Mouse (Mus musculus): Measurements from ENCODE around the gene Tmem231. TPM values are rescaled to one million over a fixed set of nuclear protein-coding genes. Genes with fewer than 3 reads are reported as not detected.
"Not testable (repeated sequence)": the region's sequence is repeated elsewhere in the genome, so short reads cannot be mapped to it uniquely, and the experiment has no call there.

Gene Tmem231
- polyA plus RNA-seq, 1 experiment from 2014 or later, result 15.8 TPM

DNA sequence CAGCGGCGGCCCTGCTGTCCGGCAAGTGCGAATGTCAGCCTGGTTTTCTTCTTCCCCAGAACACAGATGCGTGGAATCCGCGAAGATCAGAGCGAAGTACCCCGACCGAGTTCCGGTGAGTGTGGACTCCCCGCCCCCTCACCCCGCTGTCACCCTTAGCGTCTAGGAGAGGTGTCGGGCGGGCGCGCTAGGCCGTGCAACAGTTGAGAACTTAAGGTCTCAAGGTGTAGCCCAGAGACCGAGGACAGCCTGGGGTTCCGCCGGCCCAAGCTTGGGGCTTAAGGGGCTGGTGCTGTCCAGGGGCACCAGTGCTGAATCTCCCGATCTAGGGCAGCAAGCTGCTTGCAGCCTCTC, 7.4 kb upstream of the Tmem231 start:
- Histone ChIP-seq H3K36me3 (ENCODE audit: control insufficient read depth, insufficient read depth, low read length) (peaks cover 33% of the 10 kb centered on the region), H3K4me1 (ENCODE audit: control insufficient read depth, insufficient read depth, low read length) (peaks cover 12% of the 10 kb centered on the region), H3K9me3 (ENCODE audit: control insufficient read depth, low read length) (no peaks in the 10 kb centered on the region), H3K27ac (replicated peaks; ENCODE audit: low read depth, low read length) (peak overlapping the region; percentile 75), H3K4me2 (ENCODE audit: low read depth, low read length) (peak overlapping the region; percentile 82), H3K27me3 (replicated peaks; ENCODE audit: control insufficient read depth, insufficient read depth, low read length) (no peaks in the 10 kb centered on the region), H3K9ac (ENCODE audit: low read depth, low read length) (peak overlapping the region; percentile 80), H3K4me3 (ENCODE audit: low read depth, low read length) (peak overlapping the region; percentile 88)
- 2% methylated on average over 18 of the region's 23 CpGs for WGBS
- ATAC-seq (ENCODE audit: low read depth) (peak; percentile 19), DNase-seq (ENCODE audit: low spot score) (peak; percentile 70)

DNA sequence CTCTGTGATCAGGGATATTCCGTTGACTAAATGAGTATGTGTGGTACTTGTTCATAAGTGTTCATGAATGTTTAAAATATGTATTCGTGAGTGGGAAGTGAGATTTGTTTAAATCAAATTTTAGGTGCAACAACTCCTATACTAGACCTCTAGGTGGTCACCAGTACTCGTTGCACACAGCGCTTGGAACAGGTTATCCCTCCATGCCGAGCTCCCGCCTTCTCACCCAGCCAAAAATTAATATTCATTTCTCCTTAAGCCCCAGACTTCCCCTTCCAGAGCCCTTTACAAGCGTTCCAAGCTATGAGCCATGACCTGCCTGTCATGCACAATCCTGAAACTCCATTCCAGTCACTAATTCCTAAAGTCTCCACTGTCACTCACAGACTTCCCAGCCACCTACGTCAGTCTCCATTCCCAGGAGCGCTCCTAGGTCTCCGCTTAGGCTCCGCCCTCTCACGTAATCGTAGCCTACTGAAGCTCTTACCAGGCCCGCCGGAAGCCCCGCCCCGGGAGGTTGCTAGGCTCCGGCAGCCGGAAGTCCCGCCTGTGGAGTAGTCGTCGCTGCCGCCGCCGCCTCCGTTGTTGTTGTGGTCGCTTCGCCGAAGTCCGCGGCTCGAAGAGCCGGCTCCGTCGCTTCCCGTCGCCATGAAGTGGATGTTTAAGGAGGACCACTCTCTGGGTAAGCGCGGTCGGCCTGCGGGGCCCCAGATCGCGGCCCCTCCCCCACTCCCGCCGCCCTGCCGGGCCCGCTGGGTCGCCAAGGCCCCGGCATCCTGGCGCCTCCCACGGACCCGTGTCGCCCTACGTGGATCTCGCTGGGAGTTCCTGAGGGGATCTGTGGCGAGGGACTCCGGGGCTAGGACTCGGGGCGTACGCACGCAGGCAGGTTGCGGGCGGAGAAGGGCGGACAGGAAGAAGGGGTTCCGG, 6.8 kb upstream of the Tmem231 start, which contains the start of gene Gabarapl2:
Gabarapl2 (plus strand) TSS at position 533 of the 930 bp plus-strand sequence.
- WGBS, result under 1% methylated on average over 44 of the region's 65 CpGs
- Histone ChIP-seq H3K4me3 (ENCODE audit: low read depth, low read length) (peak within 1 kb of the TSS; percentile 88), H3K4me1 (ENCODE audit: control insufficient read depth, insufficient read depth, low read length) (peaks cover 12% of the 10 kb centered on the region), H3K9ac (ENCODE audit: low read depth, low read length) (peak within 1 kb of the TSS; percentile 80), H3K4me2 (ENCODE audit: low read depth, low read length) (peak within 1 kb of the TSS; percentile 82), H3K27me3 (replicated peaks; ENCODE audit: control insufficient read depth, insufficient read depth, low read length) (no peaks in the 10 kb centered on the region), H3K27ac (replicated peaks; ENCODE audit: low read depth, low read length) (peak within 1 kb of the TSS; percentile 75), H3K9me3 (ENCODE audit: control insufficient read depth, low read length) (no peaks in the 10 kb centered on the region), H3K36me3 (ENCODE audit: control insufficient read depth, insufficient read depth, low read length) (peaks cover 27% of the 10 kb centered on the region)
- ATAC-seq (ENCODE audit: low read depth) (peak; percentile 99), DNase-seq (ENCODE audit: low spot score) (peak; percentile 99)

DNA sequence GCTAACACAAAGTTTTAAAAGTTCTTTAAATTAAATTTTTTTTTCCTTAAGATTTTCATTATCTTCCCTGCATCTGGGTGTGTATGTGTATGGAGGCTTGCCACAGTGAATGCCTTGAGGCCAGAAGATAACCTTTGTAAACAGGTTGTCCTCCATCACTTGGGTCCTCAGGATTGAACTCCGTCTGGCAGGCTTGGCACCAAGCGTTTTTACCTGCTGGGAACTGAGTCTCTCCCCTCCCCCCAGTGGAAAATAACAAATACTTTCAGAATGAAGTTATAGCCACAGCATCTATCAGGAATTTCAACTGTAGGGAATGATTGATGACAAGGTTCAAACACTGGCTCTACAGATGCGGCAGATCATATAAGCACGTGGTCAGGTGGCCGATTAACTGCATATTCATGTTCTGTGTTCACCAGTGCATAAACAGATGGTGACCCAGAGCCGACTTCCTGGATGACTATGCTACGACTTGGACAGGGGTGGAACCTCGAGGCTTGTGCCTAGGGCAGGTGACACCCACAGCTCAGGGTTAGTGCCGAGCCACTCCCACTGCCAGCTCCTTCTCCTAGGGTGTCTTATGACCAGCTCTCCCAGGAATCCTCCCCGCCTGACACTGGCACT, 5.9 kb upstream of the Tmem231 start:
- DNase-seq (ENCODE audit: low spot score), result peak; percentile 38
- peak; percentile 62 for ATAC-seq (ENCODE audit: low read depth)
- 5% methylated on average over 10 of the region's 10 CpGs for WGBS
- Histone ChIP-seq H3K27ac (replicated peaks; ENCODE audit: low read depth, low read length) (no peak overlapping the region), H3K4me2 (ENCODE audit: low read depth, low read length) (peak overlapping the region; percentile 82), H3K4me3 (ENCODE audit: low read depth, low read length) (peak overlapping the region; percentile 88), H3K36me3 (ENCODE audit: control insufficient read depth, insufficient read depth, low read length) (peaks cover 20% of the 10 kb centered on the region), H3K9me3 (ENCODE audit: control insufficient read depth, low read length) (no peaks in the 10 kb centered on the region), H3K27me3 (replicated peaks; ENCODE audit: control insufficient read depth, insufficient read depth, low read length) (no peaks in the 10 kb centered on the region), H3K9ac (ENCODE audit: low read depth, low read length) (0 out of 2 replicates have a peak overlapping the region, but pooled peaks have one; percentile 55), H3K4me1 (ENCODE audit: control insufficient read depth, insufficient read depth, low read length) (peaks cover 12% of the 10 kb centered on the region)

DNA sequence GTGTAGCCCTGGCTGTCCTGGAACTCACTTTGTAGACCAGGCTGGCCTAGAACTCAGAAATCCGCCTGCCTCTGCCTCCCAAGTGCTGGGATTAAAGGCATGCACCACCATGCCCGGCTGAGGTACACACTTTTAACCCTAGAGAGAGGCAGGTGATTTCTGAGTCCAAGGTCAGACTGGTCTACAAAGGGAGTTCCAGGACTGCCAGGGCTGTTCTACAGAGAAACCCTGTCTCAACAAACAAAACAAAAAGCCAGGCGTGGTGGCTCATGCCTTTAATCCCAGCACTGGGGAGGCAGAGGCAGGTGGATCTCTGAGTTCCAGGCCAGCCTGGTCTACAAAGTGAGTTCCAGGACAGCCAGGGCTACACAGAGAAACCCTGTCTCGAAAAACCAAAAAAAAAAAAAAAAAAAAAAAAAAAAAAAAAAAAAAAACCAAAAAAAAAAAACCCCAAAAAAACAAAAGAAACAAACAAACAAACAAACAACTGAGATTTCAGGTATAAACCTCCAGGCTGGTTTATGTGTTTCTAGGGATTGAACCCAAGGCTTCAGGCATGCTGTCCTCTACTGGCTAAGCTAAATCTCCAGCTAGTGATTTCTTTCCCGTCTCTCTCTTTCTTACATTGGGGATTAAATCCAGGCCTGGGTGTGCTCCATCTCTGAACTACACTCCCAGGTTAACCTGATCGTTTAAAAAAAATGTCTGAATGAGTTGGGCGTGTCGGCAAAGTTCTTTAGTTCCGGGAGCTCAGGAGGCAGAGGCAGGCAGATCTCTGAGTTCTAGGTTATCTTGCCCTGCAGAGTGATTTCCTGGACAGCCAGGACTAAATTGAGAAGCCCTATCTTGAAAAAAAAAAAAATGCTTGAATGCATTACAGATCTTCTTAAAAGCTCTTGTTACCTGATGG, 4.7 kb upstream of the Tmem231 start:
- 86% methylated on average over 9 of the region's 9 CpGs for WGBS
- H3K36me3 ChIP-seq (ENCODE audit: control insufficient read depth, insufficient read depth, low read length), result not testable (repeated sequence)

DNA sequence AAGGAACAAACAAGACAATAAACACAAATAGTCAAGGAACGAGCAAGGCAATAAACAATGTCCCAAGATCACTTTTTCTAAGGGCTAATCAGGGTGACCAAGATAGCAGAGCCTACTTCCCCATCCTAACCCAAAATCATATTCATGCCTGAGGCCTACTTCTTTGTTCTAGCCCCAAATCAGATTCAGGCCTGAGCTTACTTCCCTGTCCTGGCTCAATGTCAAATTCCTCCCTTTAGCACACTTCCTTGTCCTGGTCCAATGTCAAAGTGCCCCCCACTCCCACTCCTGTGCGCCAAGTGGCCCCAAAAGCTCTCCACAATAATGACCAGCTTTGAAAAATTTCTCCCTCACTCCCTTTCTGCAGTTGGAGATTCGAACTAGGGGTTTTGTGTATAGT, 3.5 kb upstream of the Tmem231 start:
- Histone ChIP-seq H3K4me2 (ENCODE audit: low read depth, low read length) (no peak overlapping the region), H3K4me3 (ENCODE audit: low read depth, low read length) (no peak overlapping the region), H3K27ac (replicated peaks; ENCODE audit: low read depth, low read length) (no peak overlapping the region), H3K4me1 (ENCODE audit: control insufficient read depth, insufficient read depth, low read length) (peaks cover 19% of the 10 kb centered on the region), H3K9ac (ENCODE audit: low read depth, low read length) (no peak overlapping the region), H3K36me3 (ENCODE audit: control insufficient read depth, insufficient read depth, low read length) (peaks cover 3% of the 10 kb centered on the region; the same call in 1 of the 2 replicates), H3K27me3 (replicated peaks; ENCODE audit: control insufficient read depth, insufficient read depth, low read length) (no peaks in the 10 kb centered on the region), H3K9me3 (ENCODE audit: control insufficient read depth, low read length) (no peaks in the 10 kb centered on the region)
- DNase-seq (ENCODE audit: low spot score) (no peak), ATAC-seq (ENCODE audit: low read depth) (no peak)
- WGBS, result 74% methylated on average over 3 of the region's 3 CpGs

More for the DNA sequence above, 4.7 kb upstream of the Tmem231 start:
- not testable (repeated sequence) for H3K27me3 ChIP-seq (replicated peaks; ENCODE audit: control insufficient read depth, insufficient read depth, low read length); H3K9me3 ChIP-seq (ENCODE audit: control insufficient read depth, low read length); H3K27ac ChIP-seq (replicated peaks; ENCODE audit: low read depth, low read length); H3K4me3 ChIP-seq (ENCODE audit: low read depth, low read length); DNase-seq (ENCODE audit: low spot score); H3K9ac ChIP-seq (ENCODE audit: low read depth, low read length); H3K4me2 ChIP-seq (ENCODE audit: low read depth, low read length); ATAC-seq (ENCODE audit: low read depth)
- peaks cover 12% of the 10 kb centered on the region for H3K4me1 ChIP-seq (ENCODE audit: control insufficient read depth, insufficient read depth, low read length)

DNA sequence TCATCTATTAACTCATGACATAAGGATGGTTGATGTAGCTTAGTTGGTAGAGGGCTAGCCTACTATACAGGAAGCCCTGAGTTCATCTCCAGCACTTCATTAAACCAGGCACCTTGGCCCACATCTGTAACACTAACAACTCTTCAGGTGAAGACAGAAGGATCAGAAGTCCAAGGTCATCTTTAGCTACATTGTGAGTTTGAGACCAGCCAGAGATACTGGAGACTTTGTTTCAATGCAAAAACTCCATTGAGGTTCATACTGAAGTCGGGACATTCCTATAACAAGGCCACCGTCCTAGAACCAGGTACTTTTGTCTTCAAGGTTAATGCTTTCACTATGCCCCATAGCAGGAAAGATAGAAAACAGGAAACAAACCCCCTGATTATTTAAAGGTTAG, 520 bp upstream of the Tmem231 start:
- WGBS, result 90% methylated on average over 2 of the region's 2 CpGs
- H3K4me1 ChIP-seq (ENCODE audit: control insufficient read depth, insufficient read depth, low read length), result peaks cover 7% of the 10 kb centered on the region

DNA sequence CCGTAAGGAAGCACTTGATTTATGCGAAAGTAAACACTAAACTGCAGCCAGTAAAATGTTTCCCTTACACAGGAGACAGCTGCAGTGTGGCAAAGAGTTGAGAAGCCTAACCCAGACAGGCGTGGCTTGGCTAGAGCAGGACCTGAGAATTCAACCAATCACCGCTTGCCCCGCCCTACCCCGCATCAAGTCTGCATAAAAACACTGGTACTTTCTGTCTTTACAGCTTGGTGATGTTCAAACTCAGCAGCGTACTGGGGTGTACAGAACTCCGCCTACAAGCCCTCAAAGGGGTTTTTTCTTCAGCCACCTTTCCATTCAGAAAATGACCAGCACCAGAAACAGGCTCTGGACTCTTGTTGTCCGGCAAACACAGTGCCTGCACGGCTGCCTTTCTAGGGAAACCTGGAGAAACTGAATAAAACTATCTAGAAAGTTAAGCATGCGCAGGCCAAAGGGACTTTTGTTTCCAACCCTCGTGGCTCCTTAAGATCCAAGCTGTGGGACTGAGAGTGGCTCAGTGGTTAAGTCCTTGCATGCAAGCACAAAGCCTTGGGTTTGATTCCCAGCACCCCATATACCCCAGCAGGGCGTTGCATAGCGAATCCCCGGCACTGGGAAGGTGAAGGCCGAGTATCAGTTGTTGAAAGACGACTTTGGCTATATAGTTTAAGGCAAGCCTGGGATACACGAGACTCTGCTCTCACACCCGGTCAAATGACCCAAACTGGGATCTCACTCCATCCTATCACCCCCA, 923 bp downstream of the Tmem231 start:
- 25% methylated on average over 19 of the region's 19 CpGs for WGBS

More for the DNA sequence above, 520 bp upstream of the Tmem231 start:
- Histone ChIP-seq H3K27me3 (replicated peaks; ENCODE audit: control insufficient read depth, insufficient read depth, low read length) (no peaks in the 10 kb centered on the region), H3K9ac (ENCODE audit: low read depth, low read length) (no peak overlapping the region), H3K36me3 (ENCODE audit: control insufficient read depth, insufficient read depth, low read length) (no peaks in the 10 kb centered on the region), H3K4me3 (ENCODE audit: low read depth, low read length) (no peak overlapping the region), H3K9me3 (ENCODE audit: control insufficient read depth, low read length) (no peaks in the 10 kb centered on the region), H3K4me2 (ENCODE audit: low read depth, low read length) (no peak overlapping the region), H3K27ac (replicated peaks; ENCODE audit: low read depth, low read length) (no peak overlapping the region)
- no peak for ATAC-seq (ENCODE audit: low read depth)
- DNase-seq (ENCODE audit: low spot score), result no peak

More for the DNA sequence above, 923 bp downstream of the Tmem231 start:
- Histone ChIP-seq H3K27ac (replicated peaks; ENCODE audit: low read depth, low read length) (peak overlapping the region; percentile 77), H3K4me3 (ENCODE audit: low read depth, low read length) (peak overlapping the region; percentile 79), H3K27me3 (replicated peaks; ENCODE audit: control insufficient read depth, insufficient read depth, low read length) (no peaks in the 10 kb centered on the region), H3K9me3 (ENCODE audit: control insufficient read depth, low read length) (no peaks in the 10 kb centered on the region), H3K36me3 (ENCODE audit: control insufficient read depth, insufficient read depth, low read length) (no peaks in the 10 kb centered on the region), H3K9ac (ENCODE audit: low read depth, low read length) (peak overlapping the region; percentile 76), H3K4me2 (ENCODE audit: low read depth, low read length) (peak overlapping the region; percentile 95), H3K4me1 (ENCODE audit: control insufficient read depth, insufficient read depth, low read length) (peaks cover 7% of the 10 kb centered on the region)
- DNase-seq (ENCODE audit: low spot score) (peak; percentile 89), ATAC-seq (ENCODE audit: low read depth) (peak; percentile 44; the same call in 1 of the 2 replicates)
